Mouse (Mus musculus): ENCODE data around the gene Gm10320.

- TF ChIP-seq CTCF (conservative IDR thresholded peaks at IDR 0.05; ENCODE audit: low read length), result no peak
- TF ChIP-seq NANOG (IDR thresholded peaks at IDR 0.05; ENCODE audit: borderline replicate concordance, low read length), result no peak
- TF ChIP-seq POU5F1 (IDR thresholded peaks at IDR 0.05; ENCODE audit: borderline replicate concordance, low read length), result no peak
Observed at GRCm38 (mm10) chr13:98486161-98486560, 5.6 kb downstream of the Gm10320 start.
